9 mouse cellular contexts compared by ENCODE assay signal in genomic region chr4:126752608-126753141, GRCm38 (mm10). TPM values are rescaled to one million over a fixed set of nuclear protein-coding genes. Genes with fewer than 3 reads are reported as not detected.
DNase-seq lines count a peak whose midpoint lies in the region; ATAC-seq and TF ChIP-seq lines count a peak whose summit lies in the region.
"Had no signal": no experiment of that assay in that cellular context is flagged by ENCODE, and none has a peak within 500 bp of the region (broad histone marks: within the 10 kb centered on the region; RNA-seq: fewer than 3 reads in every experiment).

No protein-coding gene starts in this region.

- peak; percentile 10; the same call in 1 of the 2 replicates for ATAC-seq in midbrain, embryonic 12.5 days (ENCODE audit: low FRiP score, low read depth)

- H3K4me1 ChIP-seq in midbrain, embryonic 12.5 days = peaks cover 53% of the 10 kb centered on the region

- TF ChIP-seq CTCF in gastrocnemius, adult 2 months (IDR thresholded peaks at IDR 0.05) = no peak

- H3K4me2 ChIP-seq in midbrain, embryonic 12.5 days (replicated peaks) = peak overlapping the region; percentile 98

- H3K36me3 ChIP-seq in midbrain, embryonic 12.5 days = peaks cover 35% of the 10 kb centered on the region

- H3K9me3 ChIP-seq in midbrain, embryonic 12.5 days = no peaks in the 10 kb centered on the region

- 0 out of 2 replicates have a peak, but pooled peaks cover 7% of the 10 kb centered on the region for H3K27me3 ChIP-seq in midbrain, embryonic 12.5 days

- intact Hi-C loops in gastrocnemius, adult 2 months (cut with DNase I) = loop anchor here (5.0 kb wide), 1 partner anchor 75 kb away; the partner anchor contains the start of gene Psmb2

- under 1% methylated on average over 23 of the region's 23 CpGs for WGBS in midbrain, embryonic 12.5 days

- peak overlapping the region; percentile 84 for H3K4me3 ChIP-seq in gastrocnemius, adult 2 months
- peak overlapping the region; percentile 87 for H3K4me3 ChIP-seq in midbrain, embryonic 12.5 days

- peak overlapping the region; percentile 99 for H3K27ac ChIP-seq in gastrocnemius, adult 2 months
- peak overlapping the region; percentile 94 for H3K27ac ChIP-seq in midbrain, embryonic 12.5 days (replicated peaks)

- peak; percentile 40 for DNase-seq in gastrocnemius, adult 2 months
- DNase-seq in gastrocnemius, adult 18-20 months (ENCODE audit: low spot score) = no peak
- peak; percentile 16 for DNase-seq in ovary, postnatal 36 days (ENCODE audit: low spot score)
- no peak for DNase-seq in ovary, postnatal 14 days (ENCODE audit: low spot score)
- peak; percentile 60 for DNase-seq in embryo, embryonic 10.5 days (ENCODE audit: low spot score)
- peak; percentile 78 for DNase-seq in induced T-regulatory cell, adult 2 months (ENCODE audit: low read depth)
- DNase-seq in urinary bladder, postnatal 36 days (ENCODE audit: low spot score in 2 of 2) = no peak

- H3K9ac ChIP-seq in midbrain, embryonic 12.5 days (replicated peaks) = peak overlapping the region; percentile 92

RNA-seq across cellular contexts. Expression of gene Ncdn, which starts 0.6 kb away (rescaled TPM):
- total RNA-seq in gastrocnemius, adult 2 months (2021) = 10 to 100 TPM; 11.0 to 11.7 TPM
- 10 to 100 TPM; 12.4 to 13.3 TPM for total RNA-seq in gastrocnemius, adult 18-20 months (2021)
- polyA plus RNA-seq in midbrain, embryonic 12.5 days (2016; fragmentation: Nextera tagmentation; extraction: Ambion mirVana) = 48.9 and 49.9 TPM in 2 replicates

RNA-seq across cellular contexts. Expression of gene AU040320, which starts 0.7 kb away (rescaled TPM):
- total RNA-seq in gastrocnemius, adult 2 months (2021) = 10 to 100 TPM; 27.8 to 29.3 TPM
- 10 to 100 TPM; 23.6 to 25.5 TPM for total RNA-seq in gastrocnemius, adult 18-20 months (2021)
- 32.9 and 35.0 TPM in 2 replicates for polyA plus RNA-seq in midbrain, embryonic 12.5 days (2016; fragmentation: Nextera tagmentation; extraction: Ambion mirVana)

RNA-seq across cellular contexts. Expression of gene Tfap2e, which starts 16.6 kb away (rescaled TPM):
- total RNA-seq in gastrocnemius, adult 2 months (2021) = not detected
- total RNA-seq in gastrocnemius, adult 18-20 months (2021) = not detected
- polyA plus RNA-seq in midbrain, embryonic 12.5 days (2016; fragmentation: Nextera tagmentation; extraction: Ambion mirVana) = 2.2 and 3.3 TPM in 2 replicates
- polyA plus RNA-seq: large intestine, adult 2 months had no signal

Comparison
In these comparisons a context has a peak if more than half of its experiments do, and no peak if none do; other contexts are left out.
1. DNase-seq: peak in gastrocnemius, adult 2 months (single experiment), ovary, postnatal 36 days (single experiment), embryo, embryonic 10.5 days (single experiment) and induced T-regulatory cell, adult 2 months (single experiment); none in gastrocnemius, adult 18-20 months (single experiment), ovary, postnatal 14 days (single experiment) and urinary bladder, postnatal 36 days (0 of 2).